Mouse (Mus musculus) stomach, postnatal 0 days (tissue): ENCODE results near the gene Pigw. TPM values are rescaled to one million over a fixed set of nuclear protein-coding genes. Genes with fewer than 3 reads are reported as not detected.

Source experiments
- ATAC-seq: fragments of 200-750 bp; cut with Nextera tagmentation; 2 replicates; pipeline ENCODE4 v1.8.0; 2017; ENCODE audit not compliant: low FRiP score, low TSS enrichment
- DNase-seq: peaks from one replicate; pipeline ENCODE4 v3.0.0-alpha.2; 2016; ENCODE audit warnings: low spot score
- H3K27ac ChIP-seq: fragments of 300-500 bp; sonication (generic); replicated peaks from 2 replicates; pipeline ENCODE4 v1.5.1; 2014; ENCODE audit warnings: mild to moderate bottlenecking, control low read depth
- H3K27me3 ChIP-seq: fragments of 300-500 bp; sonication (generic); 2 replicates; pipeline ENCODE4 v1.6.1; 2014; ENCODE audit warnings: low read length; ENCODE audit not compliant: control insufficient read depth, insufficient read depth
- H3K36me3 ChIP-seq: fragments of 300-500 bp; sonication (generic); 2 replicates; pipeline ENCODE4 v1.6.1; 2014; ENCODE audit warnings: low read length, mixed read lengths; ENCODE audit not compliant: control insufficient read depth, insufficient read depth
- H3K4me1 ChIP-seq: fragments of 300-500 bp; sonication (generic); replicated peaks from 2 replicates; pipeline ENCODE4 v1.6.1; 2014; ENCODE audit warnings: antibody characterized with exemption; ENCODE audit not compliant: control insufficient read depth, insufficient read depth
- H3K4me2 ChIP-seq: fragments of 300-500 bp; sonication (generic); replicated peaks from 2 replicates; pipeline ENCODE4 v1.6.1; 2014; ENCODE audit warnings: low read depth, mild to moderate bottlenecking, control low read depth, moderate library complexity
- H3K4me3 ChIP-seq: fragments of 300-500 bp; sonication (generic); 2 replicates; pipeline ENCODE4 v1.5.1; 2014; ENCODE audit warnings: low read depth, low read length, control low read depth
- H3K9ac ChIP-seq: fragments of 300-500 bp; sonication (generic); 2 replicates; pipeline ENCODE4 v1.6.1; 2014; ENCODE audit warnings: mild to moderate bottlenecking, low read length, control low read depth, mixed read lengths
- H3K9me3 ChIP-seq: fragments of 300-500 bp; sonication (generic); 2 replicates; pipeline ENCODE4 v1.6.1; 2016; ENCODE audit warnings: low read length; ENCODE audit not compliant: control insufficient read depth
- CTCF ChIP-seq: IDR thresholded peaks from 2 replicates; pipeline ENCODE4 v1.5.1; 2016; ENCODE audit warnings: antibody characterized with exemption, low read depth, mild to moderate bottlenecking, moderate library complexity
- EP300 ChIP-seq: optimal IDR thresholded peaks from 2 replicates; pipeline ENCODE3; 2016; ENCODE audit warnings: antibody characterized with exemption
- WGBS: fragments of 180-500 bp; shearing (Covaris S2); extraction: QIAGEN DNeasy Blood & Tissue Kit; methylation state at CpG from one replicate; pipeline ENCODE4 v1.1.7; 2014; 5-methylcytosine and 5-hydroxymethylcytosine counted together
- polyA plus RNA-seq: library from polyadenylated mRNA; unstranded; fragments of >200 nt; fragmentation: Nextera tagmentation; extraction: Ambion mirVana; gene quantifications from 2 replicates; pipeline ENCODE4 v1.2.1, GENCODE M21; 2015

The Pigw gene
- polyA plus RNA-seq, 1 experiment from 2014 or later = 1.8 TPM

DNA sequence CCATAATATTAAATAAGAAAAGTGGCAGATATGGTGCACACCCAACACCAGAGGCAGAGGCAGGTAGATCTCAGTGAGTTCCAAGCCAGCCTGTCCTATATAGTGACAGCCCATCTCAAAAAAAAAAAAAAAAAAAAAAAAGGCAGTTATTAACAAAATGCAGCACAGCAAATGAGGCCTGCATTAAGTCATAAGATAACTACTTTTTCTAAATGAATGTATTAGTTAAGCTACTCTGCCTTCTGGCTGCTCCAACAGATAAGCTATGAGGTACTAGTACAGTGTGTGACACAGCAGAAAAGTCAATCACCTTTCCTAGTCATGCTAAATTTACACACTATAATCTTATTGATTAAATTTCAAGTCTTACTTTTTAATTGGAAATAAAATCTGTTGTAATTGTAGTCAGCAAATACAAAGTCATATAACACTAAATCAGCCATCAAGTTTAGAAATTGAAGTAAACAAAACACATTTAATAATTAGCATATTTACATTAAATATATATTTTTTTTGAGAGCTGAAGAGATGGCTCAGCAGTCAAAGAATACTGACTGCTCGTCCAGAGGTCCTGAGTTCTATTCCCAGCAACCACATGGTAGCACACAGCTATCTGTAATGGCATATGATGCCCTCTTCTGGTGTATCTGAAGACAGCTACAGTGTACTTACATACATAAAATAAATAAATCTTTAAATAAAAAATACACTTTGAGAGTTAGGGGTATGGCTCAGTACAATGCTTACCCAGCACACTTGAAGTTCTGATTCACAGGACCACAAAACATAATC lies 6.8 kb downstream of the Pigw start:
- no peak overlapping the region for H3K4me3 ChIP-seq
- no peaks in the 10 kb centered on the region for H3K36me3 ChIP-seq
- no peak for DNase-seq
- H3K4me2 ChIP-seq = no peak overlapping the region
- no peak overlapping the region for H3K9ac ChIP-seq
- H3K9me3 ChIP-seq = no peaks in the 10 kb centered on the region
- TF ChIP-seq EP300 (no peak), CTCF (peak; percentile 31)
- no peak overlapping the region for H3K27ac ChIP-seq
- H3K27me3 ChIP-seq = no peaks in the 10 kb centered on the region
- no peaks in the 10 kb centered on the region for H3K4me1 ChIP-seq
- 85% methylated on average over 1 of the region's 1 CpGs for WGBS
- ATAC-seq = no peak

GRCm38 (mm10) chr11:84871548-84872069 lies 8.5 kb downstream of the Pigw start:
- Histone ChIP-seq H3K27ac (peak overlapping the region; percentile 100), H3K4me3 (peak overlapping the region; percentile 91), H3K27me3 (no peaks in the 10 kb centered on the region), H3K9me3 (no peaks in the 10 kb centered on the region), H3K4me1 (no peaks in the 10 kb centered on the region), H3K4me2 (peak overlapping the region; percentile 70), H3K36me3 (no peaks in the 10 kb centered on the region), H3K9ac (peak overlapping the region; percentile 95)
- WGBS = 62% methylated on average over 4 of the region's 4 CpGs
- TF ChIP-seq CTCF = no peak
- no peak for TF ChIP-seq EP300
- no peak for DNase-seq
- ATAC-seq = no peak

DNA sequence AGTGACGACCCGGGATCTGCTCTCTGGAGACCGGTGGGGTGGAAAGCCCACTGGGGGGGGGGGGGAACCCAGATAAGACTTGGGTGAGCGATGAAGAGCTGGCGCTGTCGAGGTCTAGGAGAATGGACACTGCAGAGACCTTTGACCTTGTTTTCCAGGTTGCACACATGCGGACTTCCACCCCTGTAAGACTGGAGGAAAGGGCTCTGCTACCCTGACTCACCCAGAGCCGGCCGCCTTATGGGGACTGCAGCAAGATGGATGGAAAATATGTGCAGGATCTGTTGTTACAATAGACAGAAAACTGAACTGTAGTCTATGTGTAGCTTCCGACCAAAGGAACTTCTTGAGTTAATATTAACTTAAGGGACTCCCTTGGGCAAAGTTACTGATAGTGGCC lies 9.0 kb downstream of the Pigw start:
- Histone ChIP-seq H3K27ac (peak overlapping the region; percentile 100), H3K4me3 (peak overlapping the region; percentile 91), H3K4me1 (no peaks in the 10 kb centered on the region), H3K4me2 (peak overlapping the region; percentile 70), H3K27me3 (no peaks in the 10 kb centered on the region), H3K9ac (peak overlapping the region; percentile 95), H3K36me3 (no peaks in the 10 kb centered on the region), H3K9me3 (no peaks in the 10 kb centered on the region)
- peak; percentile 60 for ATAC-seq
- WGBS = 1% methylated on average over 10 of the region's 10 CpGs
- no peak for TF ChIP-seq CTCF
- no peak for TF ChIP-seq EP300
- no peak for DNase-seq

DNA sequence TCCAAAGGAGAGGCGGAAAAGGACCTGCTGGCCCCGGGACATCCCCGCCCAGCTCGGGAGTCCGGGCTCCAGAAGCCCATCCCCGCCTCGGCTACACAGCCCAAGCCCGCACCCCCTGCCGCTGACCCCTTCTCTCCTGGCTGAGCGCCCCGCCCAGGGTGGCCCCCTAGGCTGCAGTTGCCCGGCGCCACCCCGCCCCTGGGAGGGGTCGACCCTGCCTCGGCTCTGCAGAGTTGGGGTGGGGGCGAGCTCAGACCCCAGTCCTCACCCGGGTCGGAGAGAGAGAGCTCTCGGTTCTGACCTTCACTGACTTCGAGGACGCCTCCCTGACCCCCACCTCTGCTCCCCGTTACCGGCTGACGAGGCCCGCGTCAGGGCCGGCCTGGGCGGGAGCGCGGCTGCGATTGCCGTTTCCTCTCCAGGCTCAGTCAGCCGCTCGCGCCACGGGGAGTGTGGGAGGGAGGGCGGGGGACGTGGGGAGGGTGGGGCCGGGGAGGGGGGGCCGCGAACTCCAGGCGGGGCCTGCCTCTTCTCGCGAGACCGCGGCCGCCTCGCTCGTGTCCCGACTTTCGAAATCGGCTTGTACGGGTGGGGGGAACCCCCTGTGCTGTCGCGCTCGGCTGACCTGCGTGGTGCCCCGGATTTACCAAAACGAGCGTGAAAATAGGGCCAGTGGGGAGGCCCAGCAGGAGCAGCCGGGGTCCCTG lies 9.6 kb downstream of the Pigw start, which contains the start of gene Ggnbp2:
TSS of gene Ggnbp2 (minus strand) at position 481 of the 707 bp plus-strand sequence.
- DNase-seq = peak; percentile 97
- H3K36me3 ChIP-seq = no peaks in the 10 kb centered on the region
- WGBS = under 1% methylated on average over 47 of the region's 62 CpGs

DNA sequence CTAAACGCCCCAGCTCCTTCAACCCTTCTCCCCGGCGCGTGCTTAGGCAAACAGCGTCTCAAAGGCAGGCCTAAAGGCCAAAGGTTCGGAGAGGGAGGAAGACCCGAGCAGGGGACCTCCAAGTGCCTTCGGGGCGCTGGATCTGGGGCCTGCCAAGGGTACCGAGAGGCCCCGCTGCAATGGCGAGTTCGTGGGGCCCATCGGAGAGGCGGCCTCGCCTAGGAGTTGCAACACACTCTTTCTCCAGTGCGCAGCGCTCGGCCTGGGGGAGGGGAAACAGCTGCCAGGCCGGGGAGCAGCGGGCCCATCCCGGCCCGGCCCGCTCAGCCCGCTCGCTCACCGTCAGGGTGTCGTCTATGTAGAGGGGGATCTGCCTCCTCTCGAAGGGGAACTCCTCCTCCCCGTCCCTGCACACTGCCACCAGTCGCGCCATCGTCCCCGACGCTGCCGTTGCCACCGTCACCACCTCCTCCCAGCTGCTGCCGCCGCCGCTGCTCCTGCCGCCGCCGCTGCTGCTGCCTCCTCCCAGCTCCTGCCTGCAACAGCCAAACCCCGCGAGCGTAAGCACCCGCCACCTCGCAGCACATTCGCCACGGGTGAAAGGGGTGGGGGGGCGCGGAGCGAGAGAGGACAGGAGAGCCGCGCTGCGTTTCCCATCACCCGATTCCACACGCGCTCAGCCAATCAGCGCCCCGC lies 10.4 kb downstream of the Pigw start:
- H3K4me2 ChIP-seq = peak overlapping the region; percentile 88
- H3K9me3 ChIP-seq = no peaks in the 10 kb centered on the region
- no peaks in the 10 kb centered on the region for H3K27me3 ChIP-seq
- peak overlapping the region; percentile 91 for H3K4me3 ChIP-seq
- under 1% methylated on average over 47 of the region's 61 CpGs for WGBS
- no peaks in the 10 kb centered on the region for H3K36me3 ChIP-seq
- no peaks in the 10 kb centered on the region for H3K4me1 ChIP-seq
- peak; percentile 6 for TF ChIP-seq EP300
- no peak for TF ChIP-seq CTCF
- H3K9ac ChIP-seq = peak overlapping the region; percentile 97
- DNase-seq (peak; percentile 99), ATAC-seq (peak; percentile 87)
- peak overlapping the region; percentile 98 for H3K27ac ChIP-seq

More for the DNA sequence above, 9.6 kb downstream of the Pigw start, which contains the start of gene Ggnbp2:
- no peaks in the 10 kb centered on the region for H3K27me3 ChIP-seq
- peak within 1 kb of the TSS; percentile 100 for H3K27ac ChIP-seq
- no peaks in the 10 kb centered on the region for H3K9me3 ChIP-seq
- no peaks in the 10 kb centered on the region for H3K4me1 ChIP-seq
- no peak for TF ChIP-seq CTCF
- peak; percentile 96 for TF ChIP-seq EP300
- ATAC-seq = peak; percentile 91
- H3K4me2 ChIP-seq = peak within 1 kb of the TSS; percentile 88
- peak within 1 kb of the TSS; percentile 97 for H3K9ac ChIP-seq
- peak within 1 kb of the TSS; percentile 91 for H3K4me3 ChIP-seq
